Mouse (Mus musculus): ENCODE results near the gene Cacng4.

Gene Cacng4

GRCm38 (mm10) chr11:107716332-107716938, 77.9 kb downstream of the Cacng4 start, which contains the start of gene Cacng1:
Gene Cacng1, minus strand, starts transcription at chr11:107716522.
- DNase-seq (ENCODE audit: low read depth), result no peak

- no peak for DNase-seq (ENCODE audit: low read depth)
Measured at GRCm38 (mm10) chr11:107714368-107714767, 80.0 kb downstream of the Cacng4 start.

- no peak for DNase-seq (ENCODE audit: low read depth)
Measured at GRCm38 (mm10) chr11:107710379-107710778, 84.0 kb downstream of the Cacng4 start.

GRCm38 (mm10) chr11:107707897-107708610, 86.3 kb downstream of the Cacng4 start:
- DNase-seq (ENCODE audit: low read depth), result no peak

GRCm38 (mm10) chr11:107705476-107706074, 88.8 kb downstream of the Cacng4 start:
- no peak for DNase-seq (ENCODE audit: low read depth)

GRCm38 (mm10) chr11:107705060-107705459, 89.3 kb downstream of the Cacng4 start:
- no peak for DNase-seq (ENCODE audit: low read depth)

GRCm38 (mm10) chr11:107703272-107704134, 90.9 kb downstream of the Cacng4 start:
- peak; percentile 44 for DNase-seq (ENCODE audit: low read depth)

GRCm38 (mm10) chr11:107699967-107700366, 94.4 kb downstream of the Cacng4 start:
- DNase-seq (ENCODE audit: low read depth), result no peak

GRCm38 (mm10) chr11:107693338-107693737, 101.0 kb downstream of the Cacng4 start:
- DNase-seq (ENCODE audit: low read depth), result no peak

GRCm38 (mm10) chr11:107691569-107691968, 102.8 kb downstream of the Cacng4 start:
- no peak for DNase-seq (ENCODE audit: low read depth)

GRCm38 (mm10) chr11:107688480-107688879, 105.9 kb downstream of the Cacng4 start:
- no peak for DNase-seq (ENCODE audit: low read depth)

- DNase-seq (ENCODE audit: low read depth), result no peak
Measured at GRCm38 (mm10) chr11:107686290-107686689, 108.1 kb downstream of the Cacng4 start.

GRCm38 (mm10) chr11:107683544-107684465, 110.6 kb downstream of the Cacng4 start:
- DNase-seq (ENCODE audit: low read depth), result no peak

- DNase-seq (ENCODE audit: low read depth), result no peak
Measured at GRCm38 (mm10) chr11:107682694-107683355, 111.5 kb downstream of the Cacng4 start.
